Mouse (Mus musculus) urinary bladder, postnatal 25 days (tissue): Measurements from ENCODE around the gene Nrxn1.
A peak's percentile ranks its signal among the peaks of the same experiment; 100 is the strongest.

Experiments used
- DNase-seq: peaks from one replicate; pipeline ENCODE4 v3.0.0; 2022; ENCODE audit warnings: low spot score

Gene Nrxn1

DNA sequence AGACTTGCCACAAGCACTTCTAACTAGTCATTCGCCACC lies at the start of gene Nrxn1:
Nrxn1 (minus strand) TSS at position 30 of the 39 bp plus-strand sequence.
- DNase-seq, result no peak

DNA sequence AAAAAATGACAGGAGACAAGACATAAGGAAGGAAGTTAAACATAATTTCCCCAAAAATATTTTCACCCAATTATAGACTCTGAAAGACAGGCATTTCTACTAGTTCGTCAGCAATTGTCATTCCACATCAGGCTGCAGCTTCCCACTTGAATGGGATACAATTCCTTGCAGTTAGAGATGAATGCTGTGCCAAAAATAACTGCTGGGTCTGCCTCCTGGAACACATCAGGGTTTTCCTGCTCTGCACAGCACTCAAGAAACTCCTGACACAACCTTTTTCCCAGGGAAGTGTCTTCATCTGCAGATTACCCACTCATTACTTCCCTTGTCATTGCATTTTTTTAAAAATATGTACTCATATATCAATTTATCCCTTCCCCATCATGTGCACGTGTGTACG lies 44.0 kb upstream of the Nrxn1 start:
- no peak for DNase-seq

DNA sequence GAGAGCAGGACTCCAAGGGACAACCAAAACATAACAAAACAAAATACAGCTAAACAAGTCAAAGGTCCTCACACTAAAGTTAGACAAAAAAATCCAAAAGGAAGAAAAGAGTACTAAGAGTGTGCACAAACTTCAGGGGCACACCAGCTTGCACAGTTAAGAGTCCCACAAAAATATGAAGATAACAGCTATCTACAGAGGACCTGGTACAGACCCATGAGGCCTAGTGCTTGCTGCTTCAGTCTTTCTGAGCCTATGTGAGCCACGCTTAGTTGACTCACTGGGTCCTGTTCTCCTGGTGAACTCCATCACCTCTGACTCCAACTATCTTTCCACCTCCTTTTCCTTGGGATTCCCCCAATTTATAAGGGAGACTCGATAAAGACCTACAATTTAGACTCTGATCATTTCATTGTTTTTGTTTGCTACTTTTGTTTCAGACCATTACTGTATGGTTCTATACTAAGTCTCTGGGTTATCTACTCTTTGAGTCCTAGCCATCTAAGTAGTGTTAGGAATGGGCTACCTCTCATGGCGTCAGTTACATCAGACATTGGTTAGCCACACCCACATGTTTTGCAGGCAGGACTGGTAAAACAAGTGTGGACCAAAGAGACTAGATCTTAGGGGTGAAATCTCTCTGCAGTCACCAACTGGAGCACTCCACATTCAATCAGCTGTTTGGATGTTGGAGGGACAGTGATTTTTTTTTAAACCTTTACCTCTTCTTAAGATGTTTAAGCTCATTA lies 20.2 kb upstream of the Nrxn1 start:
- DNase-seq, result no peak

DNA sequence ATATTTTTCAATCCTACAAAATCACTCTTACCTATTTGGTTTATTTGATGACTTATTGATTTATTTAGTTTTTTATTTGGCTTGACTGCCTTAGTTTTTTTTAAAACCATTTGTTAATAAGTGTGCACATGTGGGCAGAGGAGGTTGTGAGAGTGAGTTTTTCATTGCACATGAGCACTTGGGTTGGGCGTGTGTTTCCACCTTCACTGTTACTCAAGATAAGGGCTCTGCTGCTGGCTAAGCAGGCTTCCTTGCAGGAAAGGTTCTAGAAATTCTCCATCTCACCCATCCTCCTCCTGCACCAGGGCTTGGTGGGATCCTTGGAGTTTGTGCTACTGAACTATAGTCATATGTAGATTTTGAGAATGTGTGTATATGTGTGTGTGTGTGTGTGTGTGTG lies 19.2 kb upstream of the Nrxn1 start:
- no peak for DNase-seq

DNA sequence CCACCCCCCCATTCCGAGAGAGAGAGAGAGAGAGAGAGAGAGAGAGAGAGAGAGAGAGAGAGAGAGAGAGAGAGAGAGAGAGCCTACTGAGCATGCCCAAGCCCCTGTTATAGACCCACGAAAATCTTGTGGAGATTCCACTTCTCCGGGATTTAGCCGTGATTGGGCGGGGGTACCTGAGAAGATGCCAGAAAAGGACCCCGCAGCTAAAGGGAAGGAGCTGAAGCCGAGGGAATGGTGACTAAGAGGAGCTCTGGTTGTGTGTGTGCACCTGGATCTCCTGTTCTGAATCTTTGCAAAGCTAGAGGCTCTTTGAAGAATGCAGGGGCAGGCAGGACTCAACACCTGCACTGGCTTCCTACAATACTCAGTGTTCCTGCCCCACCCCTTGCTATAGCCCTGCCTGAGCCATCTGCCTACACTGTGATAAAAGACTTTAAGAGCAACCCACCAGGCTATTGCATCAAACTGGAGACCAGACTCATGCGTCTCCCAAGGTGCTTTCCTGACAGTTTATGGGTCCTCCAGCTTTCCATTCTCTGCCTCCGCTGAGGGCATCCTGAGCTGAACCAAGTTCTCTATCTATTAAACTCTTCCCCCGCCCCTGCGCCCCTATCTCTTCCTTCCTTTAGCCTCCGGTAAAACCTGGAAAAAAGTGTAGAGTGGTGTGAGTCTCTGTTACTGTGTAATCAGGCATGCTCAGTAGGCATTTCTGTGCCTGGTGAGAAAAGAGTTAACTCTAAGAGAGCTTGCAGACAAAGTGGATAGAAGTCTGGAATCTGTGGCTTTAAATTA lies 407 bp upstream of the Nrxn1 start:
- no peak for DNase-seq

DNA sequence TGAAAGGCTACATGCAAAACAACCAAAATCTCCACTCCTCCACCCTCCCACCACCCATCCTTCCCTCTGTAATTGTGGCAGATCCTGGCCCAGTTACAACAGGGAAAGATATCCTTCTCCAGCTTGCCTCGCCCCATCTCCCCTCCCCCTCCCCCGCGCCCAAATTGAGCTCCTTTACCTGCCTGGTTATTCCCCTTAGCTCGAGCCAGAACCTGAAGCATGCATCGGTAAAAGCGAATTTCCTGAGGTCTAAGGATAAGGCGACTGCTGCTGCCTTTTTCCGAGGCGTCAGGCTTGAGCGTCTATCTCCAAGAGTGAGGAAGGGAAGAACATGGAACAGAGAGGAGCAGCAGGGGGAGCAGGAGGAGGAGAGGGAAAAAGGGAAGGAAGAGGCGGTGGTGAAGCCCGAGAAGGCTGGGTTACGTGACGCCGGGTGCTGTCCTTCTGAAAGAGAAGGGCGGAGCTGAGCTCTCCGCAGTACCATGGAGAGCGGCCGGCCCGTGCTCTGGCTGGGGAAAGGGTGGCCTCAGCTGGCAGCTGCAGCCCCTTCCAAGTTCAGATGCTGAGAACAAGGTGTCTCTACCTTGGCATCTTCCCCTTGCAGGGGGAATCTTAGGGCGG lies 340 bp downstream of the Nrxn1 start:
- peak; percentile 46 for DNase-seq

DNA sequence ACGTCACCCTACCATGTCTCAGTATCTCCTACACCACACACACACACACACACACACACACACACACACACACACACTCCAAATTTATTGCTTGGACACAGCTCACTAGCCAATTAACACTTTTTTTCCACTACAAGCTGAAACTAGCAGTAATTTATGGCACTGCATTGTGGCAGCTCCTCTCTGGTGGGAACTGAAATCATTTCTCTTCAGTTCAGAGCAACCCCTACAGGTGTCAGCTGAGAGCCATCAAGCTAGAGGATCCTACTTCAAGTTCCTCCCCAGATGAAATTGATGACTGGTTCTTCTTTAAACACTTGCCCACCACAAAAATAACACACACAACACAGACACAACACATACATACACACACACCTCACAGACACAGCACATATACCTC lies 2.2 kb downstream of the Nrxn1 start:
- no peak for DNase-seq

DNA sequence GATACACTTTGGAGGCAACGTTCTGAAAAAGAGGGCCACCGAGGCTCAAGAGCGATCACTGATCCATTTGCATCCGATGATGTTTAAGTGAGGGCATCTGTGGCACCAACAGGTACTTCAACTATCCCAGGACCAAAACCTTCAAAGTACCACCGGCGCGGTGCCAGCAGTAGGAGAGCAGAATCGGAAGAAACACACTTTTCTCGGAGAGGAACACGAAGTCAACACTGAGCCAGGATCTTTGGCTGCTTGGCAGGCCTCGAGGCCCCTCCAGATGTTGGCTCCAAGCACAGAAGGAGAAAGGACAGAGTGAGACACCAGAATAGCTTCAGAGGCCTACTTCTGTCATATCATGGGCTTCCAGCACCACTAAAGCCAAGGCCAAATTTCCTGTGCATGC lies 3.9 kb downstream of the Nrxn1 start:
- no peak for DNase-seq

DNA sequence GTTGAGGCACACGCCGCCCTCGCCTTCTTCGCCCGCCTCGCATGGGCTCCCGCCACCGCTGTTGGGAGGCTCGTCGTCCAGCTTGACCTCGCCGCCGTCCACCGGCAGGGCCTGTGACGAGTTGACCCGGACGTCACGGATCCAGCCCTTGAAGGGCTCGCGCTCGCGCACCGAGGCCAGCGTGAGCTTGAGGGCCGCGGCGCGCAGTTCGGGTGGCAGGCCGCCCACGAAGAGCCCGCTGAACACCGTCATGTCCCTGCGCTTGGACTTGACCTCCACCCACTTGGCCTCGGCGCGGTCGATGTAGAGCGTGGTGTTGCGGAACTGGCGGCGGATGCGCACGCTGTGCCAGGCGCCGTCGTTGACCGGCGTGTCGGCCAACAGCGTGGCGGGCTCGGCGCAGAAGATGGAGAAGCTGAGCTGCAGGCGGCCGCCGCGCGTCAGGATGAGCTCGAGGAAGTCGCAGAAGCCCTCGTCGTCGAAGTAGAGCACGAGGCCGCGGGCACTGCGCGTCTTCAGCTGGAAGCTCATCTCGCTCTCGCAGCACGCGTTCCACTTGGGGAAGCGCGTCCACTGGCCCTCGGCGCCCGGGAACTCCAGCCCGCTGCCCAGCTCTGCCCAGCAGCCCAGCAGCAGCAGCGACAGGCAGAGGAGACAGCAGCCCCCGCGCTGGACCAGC lies 4.7 kb downstream of the Nrxn1 start:
- DNase-seq, result no peak

DNA sequence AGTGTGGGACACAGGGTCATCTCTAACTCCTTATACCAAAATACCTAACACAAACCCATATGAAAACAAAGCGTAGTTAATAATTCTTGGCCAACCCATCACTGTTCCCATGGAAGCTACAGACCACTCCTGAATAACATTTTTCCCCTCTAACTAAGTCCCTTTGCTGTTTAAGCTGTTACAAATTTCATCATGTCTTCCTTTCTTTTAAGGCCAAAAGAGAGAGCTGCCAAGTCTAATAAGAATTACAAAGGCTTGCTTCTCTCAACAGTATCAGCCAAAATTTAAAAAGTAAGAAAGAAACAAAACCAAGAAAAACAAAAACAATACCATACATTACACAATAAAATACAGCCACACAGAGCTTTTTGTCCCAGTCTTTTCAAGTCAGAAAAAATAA lies 6.5 kb downstream of the Nrxn1 start:
- no peak for DNase-seq

DNA sequence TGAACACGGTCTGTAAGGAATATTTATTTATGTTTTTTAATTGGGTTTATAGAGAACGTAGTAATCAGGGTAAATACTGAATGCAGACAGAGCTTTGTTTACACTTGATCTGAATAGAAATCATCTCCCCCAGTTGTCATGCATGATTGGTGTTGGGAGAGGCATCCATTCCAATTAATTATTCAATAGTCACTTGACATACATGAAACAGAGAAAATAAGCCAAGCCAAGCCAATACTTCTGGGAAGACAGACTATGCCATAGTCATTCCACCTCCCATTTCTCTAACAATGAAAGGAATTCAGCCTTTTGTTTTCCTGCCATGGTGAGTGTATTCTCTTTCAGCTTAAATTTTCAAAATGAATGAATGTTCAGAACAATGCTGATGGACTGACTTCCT lies 7.5 kb downstream of the Nrxn1 start:
- DNase-seq, result no peak

DNA sequence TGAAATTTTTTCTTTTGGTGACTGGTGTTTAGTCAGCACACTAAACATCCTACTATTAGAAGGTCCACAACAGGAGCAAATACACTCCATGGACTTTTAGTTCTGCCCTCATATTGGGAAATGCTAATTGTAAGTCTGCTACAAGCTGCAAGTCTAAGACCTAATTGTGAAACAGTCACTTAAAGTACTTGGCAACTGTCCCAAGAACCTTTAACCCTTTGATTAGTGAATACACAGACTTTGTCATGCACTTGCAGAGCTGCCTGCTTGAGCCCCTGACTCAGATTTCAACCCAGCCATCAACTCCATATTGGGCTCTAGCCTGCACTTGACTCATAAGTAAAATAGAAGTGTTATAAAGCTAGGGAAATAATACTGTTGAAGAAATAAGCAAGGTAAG lies 13.8 kb downstream of the Nrxn1 start:
- no peak for DNase-seq

DNA sequence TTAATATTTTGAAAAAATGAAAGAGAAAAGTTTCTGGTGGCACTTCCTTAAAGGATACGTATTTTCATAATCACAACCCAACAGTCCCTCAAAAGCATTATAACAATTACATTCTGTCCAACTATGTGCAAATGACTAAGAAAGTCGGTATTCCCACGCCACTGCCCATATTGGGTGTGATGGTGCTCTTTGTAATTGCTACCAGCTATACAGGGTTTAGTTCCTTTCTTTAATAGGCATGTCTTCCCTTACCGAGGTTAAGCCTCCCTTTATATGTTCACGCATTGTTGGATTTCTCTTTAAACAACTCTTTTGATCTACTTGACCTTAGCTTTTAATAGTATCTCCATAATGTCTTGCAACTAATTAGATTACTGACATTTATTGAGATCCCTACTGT lies 18.1 kb downstream of the Nrxn1 start:
- no peak for DNase-seq

DNA sequence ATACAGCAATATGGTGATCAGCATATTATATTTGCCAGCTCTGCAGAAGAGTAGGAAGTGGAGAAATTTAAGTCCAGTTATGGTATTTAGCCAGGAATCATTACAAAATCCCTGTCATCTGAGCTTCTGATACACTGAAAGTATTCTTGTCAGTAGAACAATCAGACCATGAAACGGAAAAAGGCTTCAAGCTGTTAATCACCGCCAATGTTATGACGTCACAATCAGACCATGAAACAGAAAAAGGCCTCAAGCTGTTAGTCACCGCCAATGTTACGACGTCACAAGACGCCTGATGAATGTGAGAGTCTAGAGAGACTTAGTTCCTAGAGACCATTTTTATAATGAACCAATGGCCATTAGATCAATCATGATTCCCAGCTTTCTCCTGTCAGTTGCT lies 59.4 kb downstream of the Nrxn1 start:
- no peak for DNase-seq

DNA sequence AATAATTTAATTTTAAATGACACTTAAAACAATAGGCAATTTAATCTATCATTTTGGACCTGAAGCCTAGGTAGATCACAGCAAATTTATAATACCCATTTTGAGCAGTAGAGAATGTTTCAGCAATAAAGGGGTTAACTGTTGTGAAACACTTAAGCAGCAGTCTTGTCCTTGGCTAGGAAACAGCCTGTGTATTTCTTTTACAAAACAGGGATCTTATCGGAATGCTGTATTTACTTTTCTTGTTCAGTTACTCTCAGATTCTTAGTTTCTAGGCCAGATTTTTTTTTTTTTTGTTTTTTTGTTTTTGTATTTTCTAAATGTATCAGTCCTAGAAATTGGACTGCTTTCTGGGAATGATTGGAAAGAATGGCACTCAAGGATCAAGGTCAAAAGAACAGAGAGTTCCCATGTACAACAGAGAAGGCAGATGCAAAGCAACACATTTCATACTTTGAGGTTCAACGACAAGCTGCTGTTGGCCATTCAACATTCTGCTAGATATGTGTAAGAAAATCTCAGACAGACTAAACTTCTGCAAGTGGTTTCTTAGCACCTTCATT lies 67.7 kb downstream of the Nrxn1 start:
- DNase-seq, result no peak

DNA sequence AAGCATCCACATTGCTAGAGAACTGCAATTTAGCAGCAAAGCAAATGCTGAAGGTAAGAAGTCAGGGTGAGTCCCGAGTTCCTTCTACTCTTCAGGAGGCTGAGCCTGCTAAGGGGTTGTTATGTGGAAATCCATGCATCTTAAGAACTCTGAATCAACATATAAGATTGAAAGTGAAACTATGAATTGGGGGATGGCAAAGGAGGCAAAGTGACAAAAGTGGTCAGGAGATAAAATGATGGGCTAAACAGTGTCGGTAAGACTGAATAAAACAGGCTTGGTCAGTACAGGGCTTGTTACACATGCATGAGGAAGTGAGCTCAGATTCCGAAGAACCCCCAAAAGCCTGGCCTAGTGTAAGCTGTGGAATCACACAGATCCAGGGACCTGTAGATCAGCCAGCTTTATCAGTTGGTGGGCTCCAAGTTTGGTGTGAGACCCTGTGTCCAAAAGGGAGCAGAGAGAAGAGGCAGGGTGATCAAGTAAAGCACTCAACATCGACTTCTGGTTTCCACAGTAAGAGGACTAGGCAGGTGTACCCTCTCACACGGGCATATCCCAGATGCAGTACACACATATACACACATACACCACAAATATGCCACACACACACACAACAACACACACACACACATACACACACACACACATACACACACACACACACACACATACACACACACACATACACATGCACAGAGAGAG lies 85.3 kb downstream of the Nrxn1 start:
- DNase-seq, result no peak

DNA sequence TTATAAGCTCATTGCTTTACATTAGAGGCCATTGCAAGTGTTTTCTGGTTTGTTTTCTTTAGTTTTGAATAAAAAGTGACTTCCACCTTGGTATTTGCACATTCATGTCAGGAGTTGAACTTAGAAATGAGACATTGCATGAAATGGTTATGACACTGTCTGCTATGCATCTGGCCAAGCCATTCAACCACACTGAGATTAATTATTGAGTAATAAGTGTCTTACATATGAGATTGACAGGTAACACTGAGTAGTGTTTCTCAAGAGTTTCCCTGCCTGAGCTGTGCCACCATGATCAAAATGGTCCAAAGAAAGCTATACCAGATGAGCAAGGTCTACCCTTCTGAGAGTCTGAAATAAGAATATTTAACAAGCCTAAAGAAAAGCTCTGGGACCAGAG lies 92.5 kb downstream of the Nrxn1 start:
- DNase-seq, result no peak

DNA sequence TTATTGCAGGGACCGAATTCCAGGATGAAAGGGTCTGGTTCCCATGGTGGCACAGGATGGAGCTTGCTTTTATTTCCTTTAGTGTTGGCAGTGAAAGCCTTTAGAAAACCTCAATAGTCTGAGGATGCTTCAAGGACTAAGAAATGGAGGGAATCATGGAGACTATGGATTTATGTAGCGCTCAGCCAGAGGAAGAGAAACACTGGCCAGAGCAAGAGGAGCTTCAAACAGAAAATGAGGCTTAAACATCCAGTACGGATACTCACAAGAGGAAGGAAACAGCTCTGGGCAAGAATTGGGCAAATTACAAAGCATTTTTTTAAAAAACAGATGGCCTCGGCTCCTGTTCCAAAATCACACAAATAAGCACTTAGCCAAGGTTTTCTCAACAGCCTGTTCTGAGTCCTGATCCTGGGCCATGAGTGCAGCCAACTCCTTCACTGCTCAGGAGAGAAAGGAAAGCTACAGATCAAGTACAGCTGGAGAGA lies 93.2 kb downstream of the Nrxn1 start:
- DNase-seq, result no peak

DNA sequence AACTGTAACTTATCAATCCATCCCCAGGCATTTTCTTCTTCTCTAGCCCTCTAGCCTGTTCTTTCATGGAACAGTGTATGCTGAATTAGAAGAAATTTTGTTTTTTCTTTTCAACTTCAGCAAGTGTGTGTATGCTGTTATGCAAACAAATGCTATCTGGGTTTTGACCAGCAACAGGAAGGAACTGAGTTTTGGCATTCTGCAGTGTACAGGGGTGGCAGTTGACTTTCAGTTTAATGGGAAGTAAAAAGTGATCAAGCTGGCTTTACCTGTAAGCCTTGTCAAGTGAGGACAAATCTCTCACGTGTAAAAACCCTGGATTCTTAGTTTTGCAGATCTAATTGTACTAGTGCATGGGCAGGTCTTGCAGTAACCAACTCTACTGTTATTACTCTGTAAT lies 95.2 kb downstream of the Nrxn1 start:
- DNase-seq, result peak; percentile 9

DNA sequence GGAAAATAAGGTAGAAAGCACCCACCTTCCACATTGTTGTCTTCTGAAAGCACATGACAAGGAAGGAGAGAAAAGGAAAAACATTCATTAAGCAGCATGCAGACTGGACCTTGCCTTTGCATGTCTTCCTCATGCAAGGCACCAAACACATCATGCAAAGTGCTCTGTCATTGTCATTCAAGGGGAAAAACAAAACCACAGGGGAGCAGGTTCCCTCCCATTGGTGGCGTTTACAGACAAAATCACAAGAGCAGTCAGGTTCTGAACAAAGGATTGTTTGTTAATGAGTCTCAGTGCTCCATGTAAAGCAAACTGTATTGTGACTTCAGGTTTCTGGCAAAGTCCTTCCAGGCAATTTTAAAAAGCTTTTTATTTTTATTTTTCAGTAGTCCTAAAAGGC lies 97.4 kb downstream of the Nrxn1 start:
- no peak for DNase-seq

DNA sequence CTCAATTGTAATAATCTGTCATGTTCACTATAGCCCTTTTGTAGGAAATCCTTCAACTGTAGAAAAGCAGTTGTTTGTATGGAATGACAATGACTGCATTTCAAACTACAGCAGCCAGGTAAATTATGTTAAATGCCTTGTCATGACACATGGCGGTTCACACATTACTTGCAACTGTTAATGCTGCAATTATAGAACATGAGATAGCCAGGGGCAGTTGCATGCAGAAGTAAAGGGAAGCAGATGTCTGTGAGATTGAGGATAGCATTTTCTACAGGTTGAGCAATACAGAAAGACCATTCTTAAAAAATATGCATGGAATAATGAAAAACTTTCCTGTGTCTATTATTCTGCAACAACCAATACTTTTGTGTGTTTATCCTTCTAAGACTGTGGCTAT lies 98.6 kb downstream of the Nrxn1 start:
- no peak for DNase-seq

DNA sequence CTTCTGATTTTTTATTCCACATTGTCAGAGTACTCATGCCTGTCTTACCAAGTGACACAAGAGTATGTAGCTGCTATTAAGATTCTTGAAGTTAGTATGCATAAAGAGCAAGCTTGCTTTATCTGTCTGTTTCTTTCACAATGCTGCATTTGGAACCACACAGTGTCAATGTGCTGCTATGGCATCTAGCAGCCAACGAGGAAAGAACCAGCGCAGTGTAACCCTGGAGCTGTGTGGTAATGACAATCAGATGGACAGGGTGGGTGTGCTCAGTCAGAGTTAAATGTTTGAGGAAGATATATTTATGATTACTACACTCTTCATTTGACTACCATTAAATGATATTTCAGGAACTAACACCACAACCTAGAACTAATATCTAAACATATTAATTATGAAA lies 102.1 kb downstream of the Nrxn1 start:
- DNase-seq, result no peak
